Mouse (Mus musculus): ENCODE measurements around the gene Nprl3.

DNA sequence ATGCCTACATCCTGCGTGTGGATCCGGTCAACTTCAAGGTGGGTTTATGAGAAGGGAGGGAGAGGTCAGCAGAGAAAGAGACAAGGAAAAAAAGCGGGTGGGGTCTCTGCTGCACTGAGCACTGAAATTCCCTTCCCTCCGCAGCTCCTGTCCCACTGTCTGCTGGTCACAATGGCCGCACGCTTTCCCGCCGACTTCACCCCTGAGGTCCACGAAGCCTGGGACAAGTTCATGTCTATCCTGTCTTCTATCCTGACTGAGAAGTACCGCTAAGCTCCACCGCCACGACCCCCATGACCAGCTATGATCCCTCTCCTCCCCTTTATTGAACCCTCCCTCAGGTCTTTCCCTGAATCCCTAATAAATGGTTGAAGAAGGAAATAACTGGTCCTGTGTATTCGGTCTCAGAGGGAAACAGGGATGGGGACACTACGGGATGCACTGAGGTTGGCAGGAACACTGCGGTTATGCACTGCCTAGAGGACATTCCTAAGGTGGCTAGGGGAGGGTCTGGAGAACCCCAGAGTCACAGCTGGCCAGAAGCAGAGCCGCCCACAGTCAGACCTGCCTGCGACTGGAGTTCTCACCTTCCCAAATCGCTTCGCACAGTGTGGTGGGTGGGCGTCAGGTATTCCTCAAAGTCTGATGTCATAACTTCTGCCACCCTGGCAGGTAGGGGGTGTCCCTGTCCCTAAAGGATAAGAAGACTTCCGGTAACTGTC lies 10.4 kb upstream of the Nprl3 start:
- TF ChIP-seq CTCF (conservative IDR thresholded peaks at IDR 0.05; ENCODE audit: insufficient read depth, insufficient read length, low read depth, low read length) (no peak), POLR2A (IDR thresholded peaks at IDR 0.05; ENCODE audit: low read depth, low read length) (no peak)

All from kidney, adult 2 months (tissue).